8 mouse cellular contexts compared by ENCODE assay signal in the genomic region with DNA sequence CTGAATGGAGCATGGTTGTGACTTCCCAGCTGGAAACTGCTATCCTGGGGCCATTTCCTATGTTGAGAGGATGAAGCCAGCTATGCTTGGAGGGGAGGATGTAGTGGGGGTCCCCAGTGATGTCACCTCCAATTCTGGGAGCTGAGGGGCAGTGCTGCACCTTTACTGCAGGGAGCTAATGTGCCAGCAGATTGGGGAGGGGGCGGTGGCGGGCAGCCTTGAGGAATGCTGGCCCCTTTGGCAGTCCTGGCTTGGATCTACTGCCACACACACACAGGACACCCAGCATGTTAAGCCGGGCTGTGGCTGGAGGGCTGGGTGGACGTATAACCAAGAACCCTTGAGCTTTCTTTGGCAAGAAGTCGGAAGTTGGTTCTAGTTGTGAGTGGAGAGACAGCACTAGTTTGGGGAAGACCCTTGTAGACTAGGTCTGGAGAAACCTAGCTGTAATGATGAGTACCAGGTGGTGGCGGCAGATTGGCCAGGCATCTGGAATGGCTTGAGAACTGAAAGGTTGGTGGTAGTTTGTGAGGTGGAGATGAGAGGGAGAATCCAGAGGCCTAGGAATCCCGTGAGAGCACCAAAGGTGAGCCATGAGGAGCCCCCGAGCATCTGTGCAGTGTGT. TPM values are rescaled to one million over a fixed set of nuclear protein-coding genes. Genes with fewer than 3 reads are reported as not detected.
A peak's percentile ranks its signal among the peaks of the same experiment; 100 is the strongest.
DNase-seq lines count a peak whose midpoint lies in the region; ATAC-seq and TF ChIP-seq lines count a peak whose summit lies in the region.

No protein-coding gene starts in this region.

- no peak overlapping the region for H3K9ac ChIP-seq in forebrain, postnatal 0 days
- no peak overlapping the region; the same call in 1 of the 2 replicates for H3K9ac ChIP-seq in neural tube, embryonic 11.5 days (ENCODE audit: low read length)
- no peak overlapping the region for H3K9ac ChIP-seq in liver, embryonic 14.5 days (replicated peaks)

- peaks cover 53% of the 10 kb centered on the region for H3K36me3 ChIP-seq in forebrain, embryonic 10.5 days (replicated peaks)
- H3K36me3 ChIP-seq in forebrain, postnatal 0 days (ENCODE audit: insufficient read depth) = peaks cover 36% of the 10 kb centered on the region
- peaks cover 2% of the 10 kb centered on the region for H3K36me3 ChIP-seq in neural tube, embryonic 11.5 days (ENCODE audit: control insufficient read depth, insufficient read depth, low read length)
- no peaks in the 10 kb centered on the region for H3K36me3 ChIP-seq in liver, embryonic 14.5 days (replicated peaks; ENCODE audit: control insufficient read depth, insufficient read depth, low read depth)

- no peak for TF ChIP-seq EP300 in liver, embryonic 14.5 days (IDR thresholded peaks at IDR 0.05; ENCODE audit: low read depth)

- no peaks in the 10 kb centered on the region for H3K9me3 ChIP-seq in forebrain, embryonic 10.5 days
- H3K9me3 ChIP-seq in forebrain, postnatal 0 days (ENCODE audit: low read length) = no peaks in the 10 kb centered on the region
- no peaks in the 10 kb centered on the region for H3K9me3 ChIP-seq in neural tube, embryonic 11.5 days (ENCODE audit: control insufficient read depth, low read length)
- no peaks in the 10 kb centered on the region for H3K9me3 ChIP-seq in liver, embryonic 14.5 days (ENCODE audit: control insufficient read depth, low read length)

- WGBS in forebrain, embryonic 10.5 days = 64% methylated on average over 8 of the region's 8 CpGs
- WGBS in forebrain, postnatal 0 days = 65% methylated on average over 8 of the region's 8 CpGs
- 53% methylated on average over 8 of the region's 8 CpGs for WGBS in neural tube, embryonic 11.5 days
- WGBS in liver, embryonic 14.5 days (ENCODE audit: insufficient replicate concordance) = 67% methylated on average over 8 of the region's 8 CpGs

- H3K4me2 ChIP-seq in forebrain, postnatal 0 days (ENCODE audit: low read depth) = no peak overlapping the region
- H3K4me2 ChIP-seq in neural tube, embryonic 11.5 days (ENCODE audit: low read depth) = peak overlapping the region; percentile 88
- H3K4me2 ChIP-seq in liver, embryonic 14.5 days (ENCODE audit: low read depth) = peak overlapping the region; percentile 98

- no peak for ATAC-seq in forebrain, postnatal 0 days
- no peak for ATAC-seq in neural tube, embryonic 11.5 days (ENCODE audit: insufficient read depth, low FRiP score, low TSS enrichment)
- no peak for ATAC-seq in liver, embryonic 14.5 days (ENCODE audit: insufficient read depth)

- peak overlapping the region; percentile 66 for H3K4me3 ChIP-seq in forebrain, embryonic 10.5 days
- H3K4me3 ChIP-seq in forebrain, postnatal 0 days (ENCODE audit: low read depth, low read length) = no peak overlapping the region
- no peak overlapping the region for H3K4me3 ChIP-seq in neural tube, embryonic 11.5 days (ENCODE audit: low read depth, low read length)
- no peak overlapping the region for H3K4me3 ChIP-seq in liver, embryonic 14.5 days (ENCODE audit: insufficient read depth in 1 of 2, low read depth in 2 of 2, low read length in 2 of 2)

- TF ChIP-seq CTCF in forebrain, postnatal 0 days (IDR thresholded peaks at IDR 0.05; ENCODE audit: low read depth) = no peak
- no peak for TF ChIP-seq CTCF in liver, embryonic 14.5 days (IDR thresholded peaks at IDR 0.05; ENCODE audit: low read depth)

- no peak for DNase-seq in forebrain, embryonic 10.5 days (ENCODE audit: extremely low spot score, low spot score)
- no peak for DNase-seq in forebrain, postnatal 0 days
- no peak for DNase-seq in neural tube, embryonic 11.5 days (ENCODE audit: low spot score)
- no peak for DNase-seq in neural tube, embryonic 10.5 days (ENCODE audit: extremely low spot score, low spot score)
- DNase-seq in liver, embryonic 14.5 days (ENCODE audit: low read depth in 3 of 3, low spot score in 3 of 3) = no peak
- no peak for DNase-seq in yolk sac, embryonic 10.5 days (ENCODE audit: low spot score)
- DNase-seq in embryo, embryonic 10 days (ENCODE audit: low spot score) = no peak
- DNase-seq in layer of hippocampus, postnatal 10 days (ENCODE audit: low spot score in 2 of 2) = no peak

- H3K27me3 ChIP-seq in forebrain, embryonic 10.5 days (ENCODE audit: poor library complexity, severe bottlenecking) = peaks cover 13% of the 10 kb centered on the region
- H3K27me3 ChIP-seq in forebrain, postnatal 0 days (ENCODE audit: insufficient read depth, low read length) = no peaks in the 10 kb centered on the region
- no peaks in the 10 kb centered on the region for H3K27me3 ChIP-seq in neural tube, embryonic 11.5 days (ENCODE audit: control insufficient read depth, insufficient read depth, low read length)
- no peaks in the 10 kb centered on the region for H3K27me3 ChIP-seq in liver, embryonic 14.5 days (ENCODE audit: control insufficient read depth, insufficient read depth, low read length)

- peaks cover 64% of the 10 kb centered on the region for H3K4me1 ChIP-seq in forebrain, embryonic 10.5 days
- peaks cover 16% of the 10 kb centered on the region; the same call in 1 of the 2 replicates for H3K4me1 ChIP-seq in forebrain, postnatal 0 days (ENCODE audit: insufficient read depth)
- H3K4me1 ChIP-seq in neural tube, embryonic 11.5 days (ENCODE audit: control insufficient read depth, insufficient read depth, low read length) = peaks cover 19% of the 10 kb centered on the region
- H3K4me1 ChIP-seq in liver, embryonic 14.5 days (replicated peaks; ENCODE audit: control insufficient read depth in 2 of 2, insufficient read depth in 2 of 2, low read length in 1 of 2) = peaks cover 6% of the 10 kb centered on the region in 2 experiments

- H3K27ac ChIP-seq in forebrain, embryonic 10.5 days = no peak overlapping the region
- no peak overlapping the region for H3K27ac ChIP-seq in forebrain, postnatal 0 days (ENCODE audit: low read depth, low read length)
- no peak overlapping the region for H3K27ac ChIP-seq in neural tube, embryonic 11.5 days (ENCODE audit: low read depth, low read length)
- no peak overlapping the region for H3K27ac ChIP-seq in liver, embryonic 14.5 days

RNA-seq across cellular contexts. Expression of a gene that starts 1.4 kb away (rescaled TPM):
- 118 and 133 TPM in 2 replicates for polyA plus RNA-seq in forebrain, embryonic 10.5 days (2016; fragmentation: Nextera tagmentation; extraction: Ambion mirVana)
- total RNA-seq in forebrain, postnatal 0 days (2014; rRNA removed) = 28.5 and 52.1 TPM in 2 replicates
- 91.3 and 114 TPM in 2 replicates for polyA plus RNA-seq in forebrain, postnatal 0 days (2015; fragmentation: Nextera tagmentation; extraction: Ambion mirVana)
- 112 and 115 TPM in 2 replicates for polyA plus RNA-seq in neural tube, embryonic 11.5 days (2014; fragmentation: Nextera tagmentation; extraction: Ambion mirVana)
- polyA plus RNA-seq in liver, embryonic 14.5 days (2012; rRNA removed) = 64.2 and 78.3 TPM in 2 replicates
- 119 and 128 TPM in 2 replicates for polyA plus RNA-seq in liver, embryonic 14.5 days (2014; fragmentation: Nextera tagmentation; extraction: Ambion mirVana)
- total RNA-seq in layer of hippocampus, postnatal 10 days (2021) = 10 to 100 TPM; 30.1 to 32.0 TPM

RNA-seq across cellular contexts. Expression of a gene that starts 1.6 kb away (rescaled TPM):
- 51.9 and 59.2 TPM in 2 replicates for polyA plus RNA-seq in forebrain, embryonic 10.5 days (2016; fragmentation: Nextera tagmentation; extraction: Ambion mirVana)
- 57.6 and 58.4 TPM in 2 replicates for total RNA-seq in forebrain, postnatal 0 days (2014; rRNA removed)
- polyA plus RNA-seq in forebrain, postnatal 0 days (2015; fragmentation: Nextera tagmentation; extraction: Ambion mirVana) = 31.0 and 41.0 TPM in 2 replicates
- polyA plus RNA-seq in neural tube, embryonic 11.5 days (2014; fragmentation: Nextera tagmentation; extraction: Ambion mirVana) = 39.7 and 44.7 TPM in 2 replicates
- polyA plus RNA-seq in liver, embryonic 14.5 days (2012; rRNA removed) = 6.6 and 9.3 TPM in 2 replicates
- 6.2 and 8.3 TPM in 2 replicates for polyA plus RNA-seq in liver, embryonic 14.5 days (2014; fragmentation: Nextera tagmentation; extraction: Ambion mirVana)
- 10 to 100 TPM; 61.1 to 71.1 TPM for total RNA-seq in layer of hippocampus, postnatal 10 days (2021)

RNA-seq across cellular contexts. Expression of a gene that starts 9.2 kb away (rescaled TPM):
- 23.8 and 28.4 TPM in 2 replicates for polyA plus RNA-seq in forebrain, embryonic 10.5 days (2016; fragmentation: Nextera tagmentation; extraction: Ambion mirVana)
- 598 and 666 TPM in 2 replicates for total RNA-seq in forebrain, postnatal 0 days (2014; rRNA removed)
- polyA plus RNA-seq in forebrain, postnatal 0 days (2015; fragmentation: Nextera tagmentation; extraction: Ambion mirVana) = 681 and 697 TPM in 2 replicates
- 12.1 and 13.9 TPM in 2 replicates for polyA plus RNA-seq in neural tube, embryonic 11.5 days (2014; fragmentation: Nextera tagmentation; extraction: Ambion mirVana)
- polyA plus RNA-seq in liver, embryonic 14.5 days (2012; rRNA removed) = 1.3 and 1.7 TPM in 2 replicates
- polyA plus RNA-seq in liver, embryonic 14.5 days (2014; fragmentation: Nextera tagmentation; extraction: Ambion mirVana) = 0.13 TPM in 1 of 2 replicates, not detected in the other
- total RNA-seq in layer of hippocampus, postnatal 10 days (2021) = 100 to 1,000 TPM; 247 to 249 TPM

RNA-seq across cellular contexts. Expression of a gene that starts 15.0 kb away (rescaled TPM):
- 13.3 and 14.8 TPM in 2 replicates for polyA plus RNA-seq in forebrain, embryonic 10.5 days (2016; fragmentation: Nextera tagmentation; extraction: Ambion mirVana)
- 7.2 and 13.2 TPM in 2 replicates for total RNA-seq in forebrain, postnatal 0 days (2014; rRNA removed)
- 11.2 and 12.7 TPM in 2 replicates for polyA plus RNA-seq in forebrain, postnatal 0 days (2015; fragmentation: Nextera tagmentation; extraction: Ambion mirVana)
- polyA plus RNA-seq in neural tube, embryonic 11.5 days (2014; fragmentation: Nextera tagmentation; extraction: Ambion mirVana) = 14.9 and 16.5 TPM in 2 replicates
- 10.4 and 11.3 TPM in 2 replicates for polyA plus RNA-seq in liver, embryonic 14.5 days (2012; rRNA removed)
- 15.1 and 17.0 TPM in 2 replicates for polyA plus RNA-seq in liver, embryonic 14.5 days (2014; fragmentation: Nextera tagmentation; extraction: Ambion mirVana)
- 10 to 100 TPM in 1 of 2 experiments, 1 to 10 TPM in 1; 7.8 to 10.2 TPM for total RNA-seq in layer of hippocampus, postnatal 10 days (2021)

RNA-seq across cellular contexts. Expression of a gene that starts 19.8 kb away (rescaled TPM):
- polyA plus RNA-seq in forebrain, embryonic 10.5 days (2016; fragmentation: Nextera tagmentation; extraction: Ambion mirVana) = 1.1 and 1.3 TPM in 2 replicates
- 3.6 and 4.8 TPM in 2 replicates for total RNA-seq in forebrain, postnatal 0 days (2014; rRNA removed)
- polyA plus RNA-seq in forebrain, postnatal 0 days (2015; fragmentation: Nextera tagmentation; extraction: Ambion mirVana) = 3.1 and 4.9 TPM in 2 replicates
- 1.8 and 2.0 TPM in 2 replicates for polyA plus RNA-seq in neural tube, embryonic 11.5 days (2014; fragmentation: Nextera tagmentation; extraction: Ambion mirVana)
- 0.20 TPM in 1 of 2 replicates, not detected in the other for polyA plus RNA-seq in liver, embryonic 14.5 days (2012; rRNA removed)
- not detected in 2 replicates for polyA plus RNA-seq in liver, embryonic 14.5 days (2014; fragmentation: Nextera tagmentation; extraction: Ambion mirVana)
- 1 to 10 TPM; 2.6 to 2.8 TPM for total RNA-seq in layer of hippocampus, postnatal 10 days (2021)

Comparison
In these comparisons a context has a peak if more than half of its experiments do, and no peak if none do; other contexts are left out.
1. RNA of a gene that starts 9.2 kb away (polyA plus RNA-seq): 681 to 697 TPM in forebrain, postnatal 0 days; 23.8 to 28.4 TPM in forebrain, embryonic 10.5 days, 12.1 to 13.9 TPM in neural tube, embryonic 11.5 days and 0.13 to 1.7 TPM in liver, embryonic 14.5 days; every median in the first group is over 10 times any median in the second.